Mouse (Mus musculus) layer of hippocampus, adult 18-20 months (tissue): ENCODE measurements around the gene Akt3. TPM values are rescaled to one million over a fixed set of nuclear protein-coding genes. Genes with fewer than 3 reads are reported as not detected.

Source experiments
- DNase-seq, 2 experiments: peaks; one replicate each; pipeline ENCODE4 v3.0.0; 2022; ENCODE audit warnings: low spot score in 2 of 2
- long read RNA-seq: library from polyadenylated mRNA; stranded (forward); transcript quantifications from one replicate; pipeline ENCODE4 v2.0.0, GENCODE M21; 2021
- total RNA-seq, 2 experiments: library from RNA; stranded (reverse); gene quantifications; 2 replicates each; pipeline ENCODE4 v1.2.3; 2021

Gene Akt3
- 100 to 1,000 TPM; 246 to 264 TPM for total RNA-seq
- long read RNA-seq, partial matches to known transcripts = 7 of 34 reads
- long read RNA-seq, other reads (novel, unspliced or antisense) = 27 of 34 reads

DNA sequence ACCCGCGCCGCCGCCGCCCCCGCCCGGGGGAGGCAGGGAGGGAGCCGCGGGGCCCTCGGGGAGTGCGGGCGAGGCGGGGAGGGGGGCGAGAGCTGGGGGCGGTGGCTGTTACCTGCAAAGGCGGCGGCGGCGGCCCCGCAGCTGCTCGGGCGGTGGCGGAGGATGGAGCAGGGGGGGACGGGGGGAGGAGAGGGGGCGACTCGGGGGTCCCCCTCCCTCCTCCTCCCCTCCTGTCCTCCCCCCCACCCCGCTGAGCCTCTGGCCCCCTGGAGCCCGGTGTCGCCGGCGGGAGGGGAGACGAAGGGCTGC, at the start of gene Akt3:
Gene Akt3 (minus strand): TSS at position 170 of the 309 bp plus-strand sequence.
- DNase-seq = no peak

DNA sequence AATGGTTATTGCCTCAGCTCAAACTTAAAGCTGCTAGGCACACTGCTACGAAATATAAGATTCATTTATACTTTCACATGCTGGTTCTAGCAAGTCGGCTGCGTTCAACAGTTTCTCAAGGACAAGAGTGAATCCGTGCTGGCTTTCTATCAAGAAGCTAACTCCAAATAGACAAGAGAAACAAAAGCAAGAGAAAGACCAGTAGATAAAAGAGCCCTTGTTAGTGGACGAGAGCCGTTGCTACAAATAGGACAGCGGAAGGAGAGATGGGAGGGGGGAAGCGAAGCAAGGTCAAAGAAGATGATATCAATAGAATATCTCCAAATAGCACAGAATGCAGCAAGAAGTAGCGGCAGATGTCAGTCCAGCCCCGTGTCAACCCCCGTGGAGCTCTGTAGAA, 49.5 kb upstream of the Akt3 start:
- DNase-seq = peak in 1 of 2 experiments; percentile 20

DNA sequence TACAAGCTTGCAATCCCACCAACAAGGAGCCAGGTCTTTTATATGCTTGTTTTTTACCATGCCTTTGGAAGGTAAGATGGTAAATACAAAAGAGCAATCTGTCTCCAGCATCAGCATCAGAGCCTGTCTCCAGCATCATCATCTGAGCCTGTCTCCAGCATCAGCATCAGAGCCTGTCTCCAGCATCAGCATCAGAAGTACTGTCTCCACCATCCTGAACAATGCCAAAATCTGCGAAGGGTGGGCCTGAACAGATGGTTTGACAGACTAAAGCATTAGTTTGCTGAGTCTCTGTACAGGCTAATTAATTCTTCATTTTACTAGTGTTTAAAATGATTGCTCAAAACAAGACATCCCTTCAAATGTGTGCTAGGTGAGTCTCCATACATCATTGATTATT, 40.2 kb upstream of the Akt3 start:
- DNase-seq = peak; percentile 57 to 75

DNA sequence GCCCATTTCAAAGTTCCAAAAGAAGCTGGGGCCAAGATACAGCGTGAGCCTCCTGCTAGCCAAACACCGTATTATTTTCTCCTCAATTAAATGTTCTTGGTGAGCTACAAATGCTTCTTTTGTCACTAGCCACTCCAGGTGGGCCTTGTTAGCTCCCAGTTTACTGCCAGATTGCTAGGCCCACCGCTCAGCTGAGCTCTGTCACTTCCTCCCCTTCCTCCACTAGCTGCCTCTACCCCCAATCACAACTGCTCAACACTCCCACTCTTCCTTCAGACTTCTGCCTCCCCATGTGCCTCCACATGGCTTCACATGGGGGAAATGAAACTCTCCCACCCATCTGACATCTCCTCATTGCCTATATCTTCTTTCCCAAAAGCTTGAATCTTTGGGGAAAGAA, 28.8 kb upstream of the Akt3 start:
- peak; percentile 56 to 65 for DNase-seq

DNA sequence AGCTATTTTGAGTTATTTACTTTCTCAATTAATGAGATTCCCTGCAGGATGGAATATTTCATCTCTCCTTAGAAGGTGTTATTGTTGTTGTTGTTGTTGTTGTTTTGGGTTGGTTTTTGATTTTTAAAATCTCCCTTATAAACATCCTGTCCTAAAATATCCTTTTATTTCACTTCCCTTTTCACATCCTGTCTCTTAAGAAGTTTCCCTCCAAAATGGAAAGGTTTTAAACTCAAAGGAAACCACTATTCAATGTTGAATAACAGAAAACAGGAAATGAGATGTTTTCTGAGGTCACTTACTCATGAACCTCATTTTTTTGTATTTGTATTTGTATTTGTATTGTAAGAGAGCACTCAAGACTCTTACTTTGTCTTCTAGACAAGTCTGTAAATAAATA, 23.9 kb upstream of the Akt3 start:
- DNase-seq = no peak

DNA sequence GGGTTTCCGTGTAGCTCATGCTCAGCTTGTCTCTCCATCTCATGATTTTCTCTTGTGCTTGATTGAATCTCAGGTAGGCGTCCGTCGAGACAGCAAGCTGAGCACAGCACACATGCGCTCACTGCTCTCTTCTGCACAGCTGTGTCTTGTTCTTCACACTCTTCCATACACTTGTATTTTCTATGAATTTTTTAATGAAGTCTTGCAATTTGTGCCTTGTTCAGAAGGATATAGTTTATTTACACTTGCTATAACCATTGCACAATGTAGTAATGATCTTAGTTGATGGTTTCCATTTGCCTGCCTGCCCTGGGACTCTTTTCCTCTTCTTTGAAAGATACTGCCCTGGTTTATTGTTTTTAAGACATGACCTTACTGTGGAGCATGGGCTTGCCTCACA, 19.4 kb upstream of the Akt3 start:
- no peak for DNase-seq

DNA sequence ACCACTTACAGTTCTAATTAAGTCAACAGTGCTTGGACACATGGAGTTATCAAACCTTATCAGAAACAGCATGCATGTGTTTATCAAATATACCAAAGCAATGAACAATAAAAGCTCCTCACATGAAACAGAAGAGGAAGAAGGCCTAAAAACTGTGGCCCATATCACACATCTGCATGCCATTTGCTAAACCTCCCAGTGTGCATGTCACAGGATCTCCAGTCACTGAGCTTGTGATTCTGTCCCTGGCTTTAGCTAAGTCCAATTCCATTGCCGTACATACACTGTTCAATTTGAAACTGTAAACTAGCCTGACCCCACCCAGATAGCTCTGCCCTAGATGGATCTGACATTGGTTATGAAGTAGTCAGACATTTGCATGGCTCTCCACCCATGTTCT, 9.6 kb upstream of the Akt3 start:
- no peak for DNase-seq

DNA sequence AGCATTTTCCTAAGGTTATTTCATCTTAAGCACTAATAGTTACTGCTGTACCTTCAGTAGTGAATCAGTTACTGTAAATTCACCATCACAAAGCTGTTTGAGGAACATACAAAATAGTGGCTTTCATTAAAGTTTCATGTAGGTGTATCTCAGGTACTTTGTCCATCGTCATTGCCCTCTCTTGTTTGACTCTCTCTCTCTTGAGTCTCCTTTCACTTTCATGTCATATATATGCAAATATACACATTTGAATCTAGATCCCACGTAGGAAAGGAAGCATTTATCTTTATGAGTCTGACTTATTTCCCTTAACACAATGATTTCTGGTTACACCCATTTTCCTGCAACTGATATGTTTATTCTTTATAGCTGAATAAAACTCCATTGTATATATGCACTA, 4.9 kb upstream of the Akt3 start:
- DNase-seq = no peak

DNA sequence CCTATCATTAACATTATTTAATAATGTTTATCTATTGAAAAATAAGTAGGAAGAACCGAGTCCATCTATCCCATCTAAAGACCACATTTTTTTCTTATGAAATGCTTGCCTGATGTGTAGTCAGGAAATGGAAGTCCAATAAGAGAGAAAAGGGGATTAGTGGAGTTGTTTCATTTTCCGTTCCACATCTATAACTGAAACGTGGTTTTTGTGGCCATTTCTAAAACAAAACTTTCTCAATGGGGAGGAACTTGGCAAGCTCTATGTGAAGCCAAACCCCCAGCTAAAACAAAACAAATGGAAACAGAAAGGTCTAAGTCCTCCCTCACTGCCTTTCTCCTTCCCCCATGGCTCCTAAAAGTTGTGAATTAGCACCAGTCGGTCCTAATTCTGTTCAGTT, 2.8 kb upstream of the Akt3 start:
- DNase-seq = no peak

DNA sequence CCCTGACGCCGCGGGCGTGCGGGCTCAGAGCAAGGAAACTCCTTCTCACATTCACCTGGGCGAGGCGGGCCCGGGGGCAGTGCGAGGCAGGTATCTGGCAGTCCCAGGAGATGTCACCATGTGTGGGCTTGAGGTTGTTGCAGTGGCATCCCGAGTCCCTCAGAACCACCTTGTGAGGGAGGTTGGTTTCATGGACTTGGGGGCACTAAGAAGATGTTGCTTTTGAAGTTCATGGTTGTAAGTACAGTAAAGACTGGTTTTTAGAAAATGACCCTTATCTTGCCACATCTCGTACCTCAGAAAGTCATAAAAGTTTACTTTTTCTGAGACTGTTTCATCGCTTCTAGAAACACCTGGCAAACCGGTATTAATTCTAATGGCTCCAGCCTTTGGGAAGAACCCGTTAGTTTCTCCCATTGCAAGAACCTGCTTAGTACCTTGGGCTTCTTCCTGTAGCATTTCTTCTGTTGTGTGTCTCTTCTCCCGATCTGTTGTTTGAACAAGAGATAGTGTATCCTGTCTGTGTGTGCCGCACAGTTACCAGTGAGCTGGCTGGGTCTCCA, 1.1 kb upstream of the Akt3 start:
- DNase-seq = peak in 1 of 2 experiments; percentile 6

DNA sequence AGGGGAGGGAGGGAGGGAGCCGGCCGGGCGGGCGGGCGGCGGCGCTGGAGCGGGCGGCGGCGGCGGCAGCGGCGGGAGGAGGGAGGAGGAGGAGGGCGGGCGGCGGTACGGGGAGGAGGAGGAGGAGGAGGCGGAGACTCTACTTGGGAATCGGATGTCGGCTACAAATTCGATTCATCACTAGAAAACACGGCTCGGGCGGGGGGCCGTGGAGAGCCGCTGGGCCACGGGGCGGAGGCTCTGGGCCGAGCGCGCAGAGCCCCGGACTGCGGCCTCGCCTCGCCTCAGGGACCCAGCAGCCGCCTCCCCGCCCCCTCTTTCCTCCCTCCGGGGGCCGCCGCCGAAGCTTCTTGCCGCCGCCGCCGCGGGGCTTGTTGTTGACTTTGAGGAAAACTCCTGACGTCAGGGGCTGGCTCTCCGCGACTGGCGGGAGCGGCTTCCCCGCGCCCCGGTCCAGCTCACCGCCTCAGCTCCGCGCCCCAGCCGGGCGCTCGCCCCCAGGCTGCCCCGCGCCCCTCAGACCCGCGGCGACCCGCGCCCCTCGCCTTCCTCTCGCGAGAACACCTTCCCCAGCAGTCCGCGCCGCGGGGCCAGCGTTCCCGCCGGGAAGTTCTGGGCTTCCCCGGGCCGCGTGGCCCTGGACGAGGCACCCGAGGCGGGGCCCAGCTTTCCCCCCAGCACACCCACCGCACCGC, 487 bp upstream of the Akt3 start:
- DNase-seq = peak; percentile 70 to 77

DNA sequence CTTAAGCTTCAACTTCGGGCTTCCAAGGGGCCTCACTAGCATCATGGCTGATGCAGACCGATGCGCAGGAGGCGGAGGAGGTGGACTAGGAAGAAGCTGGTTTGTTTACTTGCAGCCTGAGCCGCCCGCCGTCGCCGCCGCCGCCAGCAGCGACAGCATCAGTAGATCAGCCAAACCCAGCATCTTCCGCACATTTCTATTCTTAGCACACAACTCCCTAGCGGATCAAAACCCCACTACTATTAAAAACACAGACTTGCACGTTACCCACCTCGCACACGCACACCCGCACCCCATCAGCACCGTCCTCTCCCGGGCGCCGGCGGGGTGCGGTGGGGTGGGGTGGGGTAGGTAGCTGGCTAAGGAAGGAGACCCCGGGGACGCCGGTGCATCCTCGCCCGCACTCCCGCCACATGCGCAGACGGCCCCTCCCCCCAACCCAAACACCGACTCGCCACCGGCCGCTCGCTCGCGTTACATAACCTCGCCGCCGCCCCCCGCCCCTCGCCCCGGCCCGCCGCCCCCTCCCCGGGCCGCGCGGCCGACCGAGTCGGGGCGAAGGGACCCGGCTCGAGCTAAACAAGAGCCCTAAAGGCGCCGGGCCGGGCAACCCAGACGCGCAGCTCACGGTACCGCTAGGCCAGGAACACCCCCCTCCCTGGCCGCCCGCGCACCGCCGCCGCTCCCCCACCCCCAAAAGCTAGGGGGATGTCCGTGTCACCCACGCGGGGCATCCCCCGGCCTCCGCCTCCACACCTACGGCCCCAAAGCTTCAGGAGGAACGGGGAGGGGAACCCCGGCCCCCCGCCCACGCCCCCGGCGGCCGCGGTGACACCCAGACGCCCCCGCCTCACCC, 597 bp downstream of the Akt3 start:
- peak; percentile 64 to 77 for DNase-seq

DNA sequence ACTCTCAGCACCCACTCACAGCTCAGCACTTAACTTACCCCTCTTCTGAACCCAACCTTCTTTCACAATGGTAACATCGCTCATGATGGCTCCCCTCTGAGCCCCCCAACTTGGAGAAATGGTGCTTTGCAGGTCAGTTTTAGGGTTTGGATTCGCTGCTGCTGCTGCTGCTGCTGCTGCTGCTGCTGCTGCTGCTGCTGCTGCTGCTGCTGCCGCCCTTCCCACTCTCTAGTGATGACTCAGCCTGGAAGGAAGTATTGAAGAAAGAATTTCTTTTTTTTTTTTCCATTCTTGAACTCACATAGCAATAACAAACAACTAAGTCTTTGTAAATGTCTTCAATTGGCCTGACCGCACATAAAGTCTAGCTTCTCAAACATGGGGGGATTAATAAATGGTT, 9.4 kb downstream of the Akt3 start:
- no peak for DNase-seq

DNA sequence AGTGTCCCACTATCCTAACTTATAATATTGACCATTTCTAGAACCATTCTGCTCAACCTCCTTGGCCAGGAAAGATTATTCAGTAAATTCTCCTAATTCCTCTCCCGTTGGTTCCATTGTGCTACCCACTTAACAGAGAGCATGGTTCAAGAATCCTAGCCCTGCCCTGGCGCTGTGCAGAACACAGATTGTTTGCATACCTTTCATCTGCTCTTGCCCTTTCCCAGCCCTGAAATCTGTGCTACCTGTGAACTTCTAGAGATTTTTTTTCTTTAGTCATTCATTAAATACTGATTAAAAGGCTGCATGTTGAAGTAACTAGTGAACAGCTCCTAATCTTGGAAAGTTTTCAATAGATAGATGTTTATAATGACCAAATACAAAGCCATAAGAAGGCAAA, 19.6 kb downstream of the Akt3 start:
- no peak for DNase-seq

DNA sequence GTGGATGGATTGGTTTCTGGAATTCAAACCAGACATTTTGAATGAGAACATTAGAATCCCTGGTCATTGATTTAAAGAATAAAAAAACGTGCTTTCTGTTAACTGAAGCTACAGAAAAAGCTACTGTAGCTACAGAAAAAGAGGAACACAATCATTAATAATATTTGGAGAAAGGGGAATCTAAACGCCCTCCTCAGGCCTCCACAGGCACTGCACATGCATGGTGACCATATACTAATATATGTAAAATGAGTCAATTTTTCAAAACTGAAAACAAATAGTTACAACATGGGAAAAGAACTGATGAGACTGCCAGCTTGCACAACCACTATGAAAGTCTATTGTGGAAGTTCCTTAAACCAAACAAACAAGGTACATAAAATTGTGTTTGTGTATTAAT, 21.3 kb downstream of the Akt3 start:
- DNase-seq = no peak

DNA sequence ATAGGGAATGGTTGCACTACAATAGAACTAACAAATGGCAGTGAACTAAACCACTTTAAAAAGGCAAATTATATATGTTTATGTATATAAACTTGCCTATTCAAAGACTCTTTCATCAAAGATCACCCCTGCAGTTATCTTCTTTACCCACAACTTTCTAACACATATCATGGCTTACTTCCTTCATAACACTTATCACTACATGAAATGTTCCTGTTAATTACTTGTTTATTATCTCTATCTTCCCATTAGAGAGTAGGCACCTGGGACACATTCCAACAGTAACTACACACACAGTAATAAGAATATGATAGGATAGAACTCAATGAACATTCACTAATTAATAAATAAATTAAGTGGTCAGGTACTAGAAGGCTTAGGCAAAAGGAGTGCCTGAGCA, 21.8 kb downstream of the Akt3 start:
- no peak for DNase-seq

DNA sequence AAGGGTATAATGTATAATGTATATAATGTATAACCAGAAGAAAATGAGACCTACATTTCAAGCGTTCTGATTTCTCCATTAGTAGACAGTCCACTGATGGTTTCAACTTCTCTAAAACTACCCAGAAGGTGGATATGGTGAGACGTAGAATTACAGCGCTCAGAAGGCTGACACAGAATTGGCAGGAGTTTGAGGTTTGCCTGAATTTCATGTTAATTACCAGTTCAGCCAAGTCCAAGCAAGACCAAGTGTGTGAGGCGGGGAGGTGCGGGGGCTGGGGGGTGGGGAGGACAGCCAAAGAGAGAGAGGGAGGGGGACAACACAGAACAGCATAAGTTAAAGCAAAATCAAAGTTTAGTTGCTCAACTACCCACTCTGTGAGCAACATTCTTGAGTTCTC, 23.5 kb downstream of the Akt3 start:
- no peak for DNase-seq

DNA sequence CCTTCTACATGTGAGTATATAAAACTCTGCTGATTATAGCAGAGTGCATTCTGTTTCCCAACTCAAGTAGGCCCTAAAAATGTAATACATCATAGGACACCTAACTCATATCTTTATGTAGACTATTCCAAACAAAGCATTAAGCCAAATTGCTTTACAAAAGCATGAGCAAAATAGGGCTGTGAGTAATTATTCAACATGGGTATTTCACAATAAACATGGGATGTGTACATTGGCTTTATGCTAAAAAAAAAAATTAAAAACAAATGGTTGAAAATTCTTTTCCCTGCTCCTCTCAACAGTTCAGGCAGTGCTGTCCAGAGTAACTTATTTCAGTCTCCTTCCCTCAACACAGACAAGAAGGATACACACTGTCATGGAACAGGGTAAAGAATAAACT, 26.9 kb downstream of the Akt3 start:
- no peak for DNase-seq

DNA sequence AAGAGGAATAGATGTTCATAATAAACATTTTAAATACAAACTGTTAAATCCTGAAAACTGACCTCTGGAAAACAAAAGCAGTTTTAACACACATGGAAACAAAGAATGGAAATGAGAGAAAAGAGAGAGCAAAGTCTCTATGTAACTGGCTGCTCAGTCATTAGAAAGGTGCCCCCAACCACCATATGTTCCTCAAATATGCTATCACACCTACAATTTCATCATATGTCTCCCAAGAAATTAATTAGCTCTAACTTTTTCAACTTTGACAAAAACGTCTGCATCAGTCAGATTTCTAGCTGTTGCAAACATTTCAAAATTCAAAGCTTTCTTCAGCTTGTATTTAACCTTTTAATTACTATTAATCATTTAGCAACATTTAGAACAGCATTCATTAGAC, 59.0 kb downstream of the Akt3 start:
- DNase-seq = no peak

DNA sequence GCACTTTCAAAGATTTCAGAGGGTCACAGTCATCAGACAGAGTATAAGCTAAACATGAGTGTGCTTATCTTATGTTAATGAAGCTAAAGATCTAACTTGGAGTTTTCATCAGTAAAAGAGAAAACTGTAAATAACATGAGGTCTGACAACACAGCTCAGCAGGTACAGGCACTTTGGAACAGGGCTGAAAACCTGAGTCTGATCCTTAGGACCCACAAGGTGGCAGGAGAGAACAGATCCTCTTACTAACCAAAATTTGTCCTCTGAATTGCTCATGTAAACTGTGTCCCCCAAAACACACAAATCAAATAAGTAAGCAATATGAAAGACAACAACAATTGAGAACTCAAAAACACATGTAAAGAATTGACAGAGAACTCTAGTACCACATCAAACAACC, 62.8 kb downstream of the Akt3 start:
- peak in 1 of 2 experiments; percentile 25 for DNase-seq

DNA sequence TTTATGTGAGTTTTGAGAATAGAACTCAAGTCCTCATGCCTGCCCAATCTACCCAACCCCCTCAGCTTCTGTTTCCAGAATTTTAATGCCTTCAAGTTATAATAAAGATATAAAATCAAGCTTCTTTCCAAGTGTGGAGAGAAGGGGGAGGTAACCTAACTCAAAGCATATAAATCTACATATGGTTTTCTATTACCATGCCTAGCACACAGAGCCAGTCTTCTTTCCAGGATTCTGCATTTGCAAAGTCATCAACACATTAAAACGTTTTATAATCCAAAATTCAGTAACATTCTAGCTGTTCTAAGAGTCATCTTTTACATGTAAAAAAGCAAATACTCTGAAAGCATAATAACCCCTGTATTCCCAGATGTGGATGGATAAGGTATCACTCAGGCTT, 63.7 kb downstream of the Akt3 start:
- no peak for DNase-seq

DNA sequence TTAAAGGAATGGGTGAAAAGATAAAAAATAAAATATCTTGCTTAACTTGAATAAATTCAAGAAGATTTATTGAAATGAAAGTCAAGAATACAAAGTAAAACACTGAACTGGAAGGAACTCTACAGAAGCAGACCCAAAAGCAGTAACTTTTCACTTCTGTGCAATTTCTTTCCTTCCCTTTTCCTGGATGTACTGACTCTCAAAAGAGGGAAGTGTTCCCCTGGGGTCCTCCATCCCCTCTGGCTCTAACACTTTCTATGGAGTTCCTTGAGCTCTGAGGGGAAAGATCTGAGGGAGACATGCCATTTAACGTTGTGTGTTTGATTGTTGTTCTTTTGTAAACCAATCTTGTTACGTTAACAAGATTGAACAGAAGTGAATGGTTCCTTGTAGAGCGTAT, 66.4 kb downstream of the Akt3 start:
- no peak for DNase-seq

DNA sequence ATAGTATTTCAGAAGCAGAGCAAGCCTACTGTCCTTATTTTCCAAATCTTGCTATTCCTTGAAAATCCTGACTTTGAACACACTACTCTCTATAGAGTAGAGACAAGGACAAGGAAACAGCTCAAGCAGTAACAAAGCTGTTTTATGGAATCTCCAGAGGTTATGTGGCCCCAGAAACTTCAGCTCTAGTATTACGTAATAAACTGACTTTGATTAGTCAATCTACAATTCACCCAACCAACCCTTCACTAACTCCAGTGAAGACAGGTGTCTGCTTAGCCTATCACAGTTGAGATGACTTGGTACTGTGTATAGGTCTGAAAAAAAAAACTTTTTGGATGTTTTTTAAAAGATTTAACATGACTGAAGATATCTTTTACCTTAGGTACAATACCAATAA, 67.6 kb downstream of the Akt3 start:
- no peak for DNase-seq
